Mouse (Mus musculus): ENCODE data around the gene E030025P04Rik.

- TF ChIP-seq POLR2A (IDR thresholded peaks at IDR 0.05; ENCODE audit: borderline replicate concordance, control insufficient read depth, low read depth, low read length) (no peak), CTCF (IDR thresholded peaks at IDR 0.05; ENCODE audit: control insufficient read depth, insufficient read depth, low read length) (no peak)
Measured at GRCm38 (mm10) chr11:109106751-109107150, 37.4 kb downstream of the E030025P04Rik start.
